Mouse (Mus musculus) layer of hippocampus, postnatal 25 days (tissue): Measurements from ENCODE around the gene Bspry. TPM values are rescaled to one million over a fixed set of nuclear protein-coding genes. Genes with fewer than 3 reads are reported as not detected.
"Not testable (repeated sequence)": the region's sequence is repeated elsewhere in the genome, so short reads cannot be mapped to it uniquely, and the experiment has no call there.

Source experiments
- DNase-seq, 2 experiments: peaks; one replicate each; pipeline ENCODE4 v3.0.0; 2022; ENCODE audit warnings: mixed read lengths in 2 of 2, low spot score in 1 of 2; ENCODE audit errors: extremely low spot score in 1 of 2
- total RNA-seq, 2 experiments: library from RNA; stranded (reverse); gene quantifications; 2 replicates each; pipeline ENCODE4 v1.2.3; 2021

The Bspry gene
- total RNA-seq, 2 experiments from 2014 or later, result 0.20 to 0.38 TPM

DNA sequence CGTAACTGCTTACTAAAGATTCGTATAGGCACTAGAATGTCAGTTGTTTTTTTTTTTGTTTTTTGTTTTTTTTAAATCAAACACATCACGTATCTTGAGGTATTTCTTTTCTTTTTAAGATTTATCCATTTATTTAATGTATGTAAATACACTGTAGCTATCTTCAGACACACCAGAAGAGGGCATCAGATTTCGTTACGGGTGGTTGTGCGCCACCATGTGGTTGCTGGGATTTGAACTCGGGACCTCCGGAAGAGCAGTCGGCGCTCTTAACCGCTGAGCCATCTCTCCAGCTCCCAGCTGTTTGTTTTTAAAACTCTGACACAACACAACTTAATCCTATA, 288 bp upstream of the Bspry start:
- not testable (repeated sequence) for DNase-seq

DNA sequence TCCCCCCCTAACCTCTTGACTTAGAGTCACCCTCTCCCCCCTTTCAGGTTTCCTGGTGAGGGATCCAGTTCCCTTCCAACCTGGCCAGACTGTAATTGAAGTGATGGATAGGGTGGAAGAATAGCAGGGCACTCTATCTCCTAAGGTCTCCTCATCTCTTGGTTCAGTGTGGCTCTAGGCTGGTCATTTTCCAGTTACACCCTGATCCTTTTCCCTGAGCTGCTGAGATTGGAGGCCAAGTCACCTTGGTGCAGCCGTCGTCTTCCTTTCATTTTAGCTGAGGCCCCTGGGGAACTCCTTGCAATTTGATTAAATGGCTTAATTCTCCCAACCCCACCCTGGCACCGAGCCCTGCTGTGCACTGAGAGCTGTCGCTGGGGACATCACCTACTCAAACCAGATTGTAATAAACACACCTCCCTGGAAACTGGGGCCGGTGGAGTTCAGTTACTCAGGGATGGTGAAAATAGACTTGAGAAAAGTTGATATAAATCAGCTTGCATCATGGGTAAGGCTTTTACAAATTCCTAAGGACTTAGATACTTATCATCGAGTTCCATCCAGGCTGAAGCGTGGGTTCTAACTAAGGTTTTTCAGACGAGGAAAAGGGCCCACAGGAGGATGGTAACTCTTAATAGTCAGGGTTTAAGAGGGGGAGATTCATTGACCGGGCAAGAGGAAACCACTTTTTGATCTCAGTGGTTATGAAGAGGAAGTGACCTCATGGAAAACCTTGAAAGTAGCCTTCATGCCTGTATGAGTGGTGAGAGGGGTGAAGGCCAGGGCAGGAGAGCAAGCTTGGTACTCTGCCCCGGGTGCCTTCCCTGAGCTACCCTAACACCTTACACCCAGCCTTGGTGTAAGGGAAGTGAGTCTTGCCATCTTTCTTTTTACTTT, 1.1 kb downstream of the Bspry start:
- no peak for DNase-seq

DNA sequence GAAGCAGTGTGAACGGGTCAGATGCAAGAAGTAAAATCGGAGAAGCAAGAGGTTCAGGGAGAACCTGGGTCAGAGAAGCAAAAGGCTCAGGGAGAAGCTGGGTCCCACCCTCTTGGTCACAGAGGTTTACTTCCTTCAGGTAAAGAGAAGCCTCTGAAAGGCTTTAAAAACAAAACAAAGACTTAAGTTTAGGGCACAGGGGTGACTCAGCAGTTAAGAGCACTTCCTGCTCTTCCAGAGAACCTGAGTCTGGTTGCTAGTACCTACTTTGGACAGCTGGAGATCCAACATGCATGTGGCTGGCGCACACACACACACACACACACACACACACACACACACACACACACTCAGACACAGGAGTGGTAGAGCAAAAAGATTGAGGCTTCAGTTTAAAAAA, 5.1 kb downstream of the Bspry start:
- no peak for DNase-seq

DNA sequence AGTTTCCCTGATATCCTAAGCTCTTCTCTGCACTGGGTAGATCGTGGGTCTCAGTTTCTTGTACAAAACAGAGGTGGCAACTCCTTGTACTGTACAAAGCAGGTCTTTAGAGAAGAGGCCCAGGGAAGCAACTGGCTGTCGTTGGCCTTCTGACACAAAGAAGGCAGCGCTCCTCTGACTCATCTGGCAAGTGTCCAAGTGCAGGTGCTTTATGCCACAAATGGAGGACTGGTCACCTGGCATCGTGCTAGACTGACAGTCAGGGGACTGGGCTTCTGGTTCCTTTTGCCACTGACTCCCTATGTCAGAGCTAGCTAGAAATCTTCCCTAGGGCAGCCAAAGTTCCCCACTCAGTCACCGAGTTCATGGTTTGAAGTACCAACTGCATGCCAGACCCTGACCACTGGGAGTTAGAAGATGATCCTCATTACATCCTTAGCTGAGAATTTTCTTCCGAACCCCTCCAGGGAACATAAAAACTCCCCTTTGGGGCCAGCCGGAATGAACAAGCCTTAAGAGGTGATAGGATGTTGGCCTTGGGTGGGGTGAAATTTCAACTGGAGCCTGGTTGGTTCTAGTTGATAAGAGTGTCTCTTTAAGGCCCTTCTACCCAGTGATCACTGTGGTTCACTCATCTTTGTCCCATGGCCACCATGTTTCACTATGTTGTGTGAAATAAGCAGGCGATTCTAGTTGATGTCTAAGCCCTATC, 5.8 kb downstream of the Bspry start:
- no peak for DNase-seq

DNA sequence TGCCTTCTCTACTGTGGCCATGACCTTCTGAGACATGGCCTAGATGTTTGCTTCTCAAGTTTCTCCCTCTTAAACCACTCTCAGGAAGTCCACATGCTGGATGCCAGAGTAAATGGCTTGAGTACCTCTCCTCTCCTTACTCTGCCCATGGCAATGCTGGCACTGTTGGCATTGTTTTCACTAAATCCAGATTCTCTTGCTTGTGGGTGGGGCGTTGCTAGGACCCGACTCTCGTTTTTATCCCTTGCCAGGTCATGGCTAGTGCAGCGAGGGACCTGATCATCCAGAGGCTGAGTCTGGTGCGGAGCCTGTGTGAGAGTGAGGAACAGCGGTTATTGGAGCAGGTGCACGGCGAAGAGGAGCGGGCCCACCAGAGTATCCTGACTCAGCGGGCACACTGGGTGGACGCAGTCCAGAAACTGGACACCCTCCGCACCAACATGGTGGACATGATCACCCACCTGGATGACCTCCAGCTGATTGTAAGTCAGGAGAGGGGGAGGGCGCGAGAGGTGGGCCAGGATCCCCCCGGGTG, 6.4 kb downstream of the Bspry start:
- no peak for DNase-seq

DNA sequence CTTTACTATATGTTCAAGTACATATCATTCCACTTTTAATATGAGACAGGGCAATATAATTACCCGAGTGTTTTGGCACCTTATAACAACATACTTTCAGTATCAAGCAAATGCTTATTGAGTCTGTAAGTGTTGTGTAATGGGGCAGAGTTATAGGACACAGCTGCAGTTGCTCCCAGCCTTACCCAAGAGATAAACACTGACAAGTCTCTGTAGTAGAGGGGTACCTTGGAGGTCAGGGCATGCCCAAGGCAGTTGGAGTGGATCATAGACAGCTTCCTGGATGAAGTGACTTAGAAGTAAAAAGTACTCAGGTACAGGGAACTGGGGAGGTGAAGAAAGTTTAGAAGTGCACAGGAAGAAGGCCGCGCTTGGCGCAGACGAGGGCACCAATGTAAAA, 7.3 kb downstream of the Bspry start:
- no peak for DNase-seq

DNA sequence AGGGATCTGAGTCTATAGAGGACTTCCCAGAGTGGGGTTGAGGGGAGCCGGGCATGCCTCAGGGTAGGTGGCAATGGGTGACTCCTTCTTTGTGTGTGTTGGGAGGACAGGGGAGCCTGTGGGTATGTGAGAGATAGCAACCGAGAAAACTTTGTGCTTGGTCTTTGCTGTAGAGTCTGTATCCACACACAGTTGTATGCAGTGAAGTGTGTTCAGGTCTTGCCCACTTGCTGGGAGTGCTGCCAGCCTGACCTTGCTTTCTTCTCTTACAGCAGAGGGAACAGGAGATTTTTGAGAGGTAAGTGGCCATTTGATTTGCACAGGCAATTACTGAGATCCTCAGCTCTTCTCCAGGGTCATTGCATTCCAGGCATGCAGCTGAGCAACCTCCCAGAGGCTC, 8.1 kb downstream of the Bspry start:
- no peak for DNase-seq

DNA sequence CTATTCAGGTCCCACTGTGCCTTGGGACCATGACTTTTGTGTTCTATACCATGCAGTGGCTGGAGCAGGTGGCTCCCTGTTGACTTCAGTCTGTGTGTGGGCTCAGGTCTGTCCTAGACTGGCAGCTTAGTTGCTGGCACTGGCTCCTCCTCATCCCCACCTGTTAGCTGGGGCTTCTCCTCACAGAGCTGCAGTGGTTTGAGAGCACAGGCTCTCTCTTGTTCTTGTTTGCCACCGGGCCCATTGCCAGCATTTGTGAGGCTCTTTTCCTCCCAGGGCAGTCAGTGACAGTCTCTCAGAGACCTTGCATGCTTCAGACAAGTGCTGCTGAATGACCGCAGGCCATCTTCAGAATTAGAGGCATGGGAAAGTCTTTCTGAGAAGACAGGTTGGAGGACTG, 12.8 kb downstream of the Bspry start:
- no peak for DNase-seq

DNA sequence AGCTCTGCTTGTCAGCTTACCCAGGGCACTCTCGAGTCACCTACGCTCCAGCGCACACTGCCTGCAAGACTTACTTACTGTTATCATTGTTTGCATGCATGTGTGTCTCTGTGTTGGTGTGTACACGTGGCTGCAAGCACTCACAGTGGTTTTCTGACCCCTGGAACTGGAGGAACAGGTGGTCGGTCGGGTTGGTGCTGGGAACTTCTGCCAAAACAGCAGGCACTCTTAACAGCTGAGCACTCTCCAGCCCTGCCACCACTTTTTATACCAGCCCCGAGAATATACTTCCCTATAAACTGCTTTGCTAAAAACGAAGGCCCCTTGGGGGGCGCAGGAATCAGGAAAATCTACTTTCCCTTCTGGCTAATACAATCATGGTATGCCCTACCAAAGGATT, 14.4 kb downstream of the Bspry start:
- no peak for DNase-seq

DNA sequence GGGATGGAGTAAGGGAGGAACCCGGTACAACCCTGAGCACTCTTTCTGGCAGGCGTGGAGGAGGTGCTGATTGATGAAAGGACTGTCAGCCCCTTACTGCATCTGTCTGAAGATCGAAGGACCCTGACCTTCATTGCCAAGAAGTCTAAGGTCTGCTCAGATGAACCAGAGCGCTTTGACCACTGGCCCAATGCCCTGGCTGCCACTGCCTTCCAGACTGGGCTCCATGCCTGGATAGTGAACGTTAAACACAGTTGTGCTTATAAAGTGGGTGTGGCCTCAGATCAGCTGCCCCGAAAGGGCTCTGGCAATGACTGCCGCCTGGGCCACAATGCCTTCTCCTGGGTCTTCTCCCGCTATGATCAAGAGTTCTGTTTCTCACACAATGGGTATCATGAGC, 16.1 kb downstream of the Bspry start:
- no peak for DNase-seq

DNA sequence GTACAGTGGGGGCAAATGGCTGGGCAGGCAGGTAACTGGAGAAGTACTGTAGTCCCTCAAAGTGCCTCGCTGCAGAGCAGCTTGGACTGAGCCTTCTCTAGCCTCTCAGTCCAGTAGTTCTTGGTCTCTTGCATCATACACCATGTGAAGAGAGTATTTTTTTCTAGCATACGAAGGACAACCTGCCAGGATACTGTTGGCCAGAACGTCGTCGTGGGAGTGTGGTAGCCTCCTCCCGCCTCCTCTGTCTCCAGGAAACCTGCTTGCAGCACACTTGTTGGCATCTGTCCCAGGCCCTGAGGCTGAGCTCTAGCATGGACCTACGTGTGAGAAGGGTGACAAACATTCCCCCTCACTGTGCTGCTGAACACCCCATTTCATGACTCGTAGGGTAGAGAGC, 17.0 kb downstream of the Bspry start:
- DNase-seq, result no peak

DNA sequence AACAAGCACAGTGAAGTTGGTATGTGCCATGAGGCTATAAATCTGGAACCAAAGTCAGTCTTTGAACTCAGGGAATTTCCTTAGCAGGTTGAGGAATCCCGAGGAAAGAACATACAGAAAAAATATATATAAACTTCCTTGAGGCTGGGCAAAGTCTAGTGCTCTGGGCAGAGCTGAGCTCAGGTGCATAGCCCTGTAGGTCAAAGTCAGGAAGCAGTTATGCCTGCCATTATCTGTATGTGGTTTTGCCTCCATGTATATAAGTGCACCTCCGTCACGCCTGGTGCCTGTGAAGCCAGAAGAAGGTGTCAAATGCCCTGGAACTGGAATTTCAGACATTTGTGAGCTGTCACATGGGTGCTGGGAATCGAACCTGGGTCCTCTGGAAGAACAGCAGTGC, 20.9 kb downstream of the Bspry start:
- DNase-seq, result no peak

DNA sequence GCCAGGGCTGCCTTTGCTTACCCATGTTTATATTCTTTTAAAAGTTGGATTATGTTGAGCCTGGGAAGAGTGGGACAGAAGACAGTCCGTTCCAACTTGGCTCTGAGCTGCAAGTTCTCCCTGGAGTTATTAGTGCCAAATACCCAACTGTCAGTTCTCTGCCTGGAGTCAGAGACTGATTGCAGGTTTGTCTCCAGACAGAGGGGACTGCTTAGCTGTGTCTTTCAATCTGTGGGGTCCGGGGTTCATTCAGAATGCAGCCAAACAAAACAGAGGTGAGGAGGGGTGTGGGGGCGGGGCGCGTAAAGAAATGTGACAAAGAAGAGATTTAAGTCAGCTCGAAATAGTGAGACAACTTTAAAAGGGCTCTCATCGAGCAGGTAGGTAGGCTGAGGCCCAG, 21.7 kb downstream of the Bspry start:
- DNase-seq, result no peak

DNA sequence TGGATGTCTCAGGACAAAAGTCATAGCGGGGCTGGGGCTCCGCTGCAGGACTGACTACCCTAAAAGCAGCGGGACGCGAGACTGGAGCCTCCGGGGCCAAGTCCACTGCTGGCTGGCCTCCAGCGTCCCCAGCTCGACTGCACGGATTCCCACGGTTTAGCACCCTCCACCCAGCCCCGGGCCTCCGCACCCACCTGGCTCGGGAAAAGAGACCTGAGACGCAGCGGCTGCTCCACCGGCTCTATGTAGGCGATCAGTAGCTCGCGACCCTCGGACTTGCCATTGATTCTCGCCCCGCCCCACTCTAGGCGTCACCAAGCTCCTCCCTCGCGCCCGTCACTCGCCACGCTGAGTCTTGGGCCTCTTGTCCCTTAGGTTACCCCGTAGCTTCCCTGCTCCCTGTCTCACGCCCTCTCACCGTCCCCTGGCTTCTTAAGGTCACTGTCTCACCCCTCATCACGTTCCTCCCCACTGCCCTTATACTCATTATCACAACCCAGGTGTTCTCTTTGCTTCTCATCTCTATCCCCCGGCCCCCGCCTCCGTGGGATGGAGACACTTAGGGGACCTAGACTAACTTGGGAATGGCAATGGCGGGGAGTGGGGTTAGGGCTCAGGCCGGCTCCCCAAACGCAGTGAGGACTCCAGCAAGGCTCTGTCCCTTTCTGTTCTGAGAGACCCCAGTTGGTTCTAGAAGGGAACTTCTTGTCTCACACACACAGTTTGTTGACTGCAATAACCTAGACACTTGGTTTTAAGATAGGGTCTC, 22.3 kb downstream of the Bspry start:
- peak; percentile 80 to 82 for DNase-seq

DNA sequence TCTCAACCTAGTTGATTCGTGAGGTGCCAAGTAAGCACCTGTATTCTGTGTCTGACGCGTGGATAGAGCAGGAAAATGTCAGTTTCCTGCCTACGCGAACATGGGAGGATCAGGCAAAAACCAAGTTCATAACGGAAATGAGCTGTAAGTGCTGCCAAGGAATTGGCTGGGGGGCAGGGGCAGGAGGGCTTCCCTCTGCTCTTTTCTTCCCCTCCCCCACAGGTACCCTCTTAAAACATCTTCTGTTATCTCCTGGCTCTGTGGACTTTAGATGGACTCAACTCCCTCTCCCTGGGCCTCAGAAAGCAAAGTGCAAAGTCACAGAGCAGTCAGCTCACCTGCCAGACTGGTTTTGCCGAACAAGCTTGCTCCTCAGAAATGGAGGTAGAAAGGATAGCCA, 23.1 kb downstream of the Bspry start:
- DNase-seq, result no peak

DNA sequence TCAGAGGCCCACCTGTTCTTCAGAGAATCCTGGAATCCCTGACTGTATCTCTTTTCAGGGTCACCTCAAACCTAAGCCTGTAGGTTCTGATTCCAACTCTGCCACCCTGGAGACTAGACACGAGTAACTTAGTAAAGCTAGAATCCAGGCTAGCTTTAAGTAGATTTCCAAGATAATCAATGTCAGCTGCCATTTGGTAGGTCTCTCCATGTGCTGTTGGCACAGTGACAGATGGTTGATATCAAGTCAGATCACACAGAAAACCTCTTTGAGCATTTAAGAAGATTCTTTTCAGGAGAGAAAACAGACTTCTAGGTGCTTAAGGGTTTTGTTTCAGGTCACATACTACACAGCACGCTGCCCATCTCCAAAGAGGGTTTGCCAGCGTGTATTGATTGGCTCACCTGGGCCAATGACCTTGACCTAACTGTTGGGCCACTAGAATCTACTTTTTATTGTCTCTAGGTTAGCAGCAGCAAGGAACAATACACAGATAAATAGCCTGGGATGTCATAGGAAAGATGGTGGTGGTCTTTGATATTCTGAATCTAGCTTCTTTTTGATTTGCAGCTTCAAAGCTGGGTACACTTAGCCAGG, 23.6 kb downstream of the Bspry start, which contains the start of gene Hdhd3:
TSS of gene Hdhd3 (minus strand) at position 94 of the 597 bp plus-strand sequence.
- DNase-seq, result no peak

DNA sequence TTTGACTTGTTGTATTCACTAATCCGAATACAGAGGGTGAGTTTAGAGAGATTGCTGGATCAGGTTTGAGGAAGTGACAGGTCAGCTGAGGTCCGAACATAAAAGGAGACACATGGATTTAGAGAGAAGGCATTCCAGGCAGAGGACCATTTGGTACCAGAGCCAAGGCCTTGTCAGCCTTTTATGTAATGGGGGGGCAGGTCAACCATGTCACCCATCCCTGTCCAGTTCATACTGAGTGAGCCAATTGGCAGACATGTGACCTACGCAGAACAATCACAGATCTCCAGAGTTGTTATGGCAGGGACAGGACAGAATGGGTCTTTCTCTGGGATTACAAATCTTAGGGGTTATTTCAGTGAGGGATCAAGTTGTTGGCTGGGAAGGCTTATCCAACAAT, 26.1 kb downstream of the Bspry start:
- DNase-seq, result no peak

DNA sequence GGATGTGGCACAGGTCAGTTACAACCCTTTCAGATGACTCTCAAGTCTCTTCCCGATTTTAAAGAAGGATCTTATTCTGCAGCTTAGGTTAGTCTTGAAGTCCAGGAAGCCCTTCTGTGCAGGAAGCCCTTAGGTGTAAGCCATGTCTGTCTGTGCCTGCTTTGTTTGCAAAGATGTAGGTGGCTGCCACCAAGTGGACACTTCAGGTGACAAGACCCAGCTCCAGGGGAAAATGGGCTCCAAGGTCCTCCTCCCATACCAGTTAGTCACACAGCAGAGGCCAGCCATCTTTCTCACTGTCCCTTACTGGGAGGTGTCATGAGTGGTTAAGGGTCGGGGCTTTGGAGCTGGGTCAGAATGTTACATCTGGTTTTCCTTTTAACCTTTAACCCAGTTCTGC, 26.9 kb downstream of the Bspry start:
- DNase-seq, result no peak

DNA sequence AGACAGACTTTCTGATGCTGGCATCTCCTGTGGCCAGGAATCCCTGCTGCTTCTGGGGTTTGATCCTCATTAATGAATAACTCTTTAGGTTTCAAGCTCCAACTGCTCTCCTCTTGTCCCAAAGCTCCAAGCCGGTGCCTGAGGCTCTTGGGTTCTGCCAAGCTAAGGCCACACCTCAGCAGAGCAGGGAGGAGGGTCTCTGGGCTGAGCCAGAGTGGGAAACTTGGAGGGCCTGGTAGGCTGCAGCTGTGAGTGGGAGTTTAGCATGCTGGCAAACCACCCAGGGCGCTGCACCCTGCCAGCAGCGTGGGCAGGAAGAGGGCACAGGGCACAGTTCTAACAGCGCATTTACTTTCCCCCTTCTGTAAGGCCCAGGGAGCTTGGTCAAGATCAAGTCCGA, 29.0 kb downstream of the Bspry start:
- no peak for DNase-seq

DNA sequence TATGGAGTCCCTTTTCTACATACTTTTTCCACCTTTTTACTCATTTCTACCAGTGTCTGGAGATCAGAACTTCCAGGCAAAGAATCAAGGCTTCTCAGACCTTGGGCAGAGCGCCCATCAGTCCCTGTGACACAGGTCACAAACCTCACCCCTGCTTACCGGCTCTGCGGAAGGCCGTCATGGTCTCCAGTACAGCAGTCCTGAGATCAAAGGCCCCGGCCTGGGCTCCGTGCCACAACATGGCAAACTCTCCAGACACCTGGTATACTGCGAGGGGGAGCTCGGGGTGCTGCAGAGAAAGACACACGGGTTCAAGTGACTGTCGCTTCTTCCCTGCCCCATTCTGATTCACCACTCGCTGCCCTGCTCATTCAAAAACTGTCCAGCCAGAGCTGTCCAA, 30.1 kb downstream of the Bspry start:
- DNase-seq, result no peak
